Mouse (Mus musculus): ENCODE measurements at regions not wholly inside any gene's neighbourhood (a gene's known extent, or its start where the extent isn't known, plus 50 kb on each side); places are given as distances from the start of the nearest gene placed in this dataset.

- no peak overlapping the region for H3K9ac ChIP-seq (ENCODE audit: low read depth, poor library complexity, severe bottlenecking)
- TF ChIP-seq EP300 (IDR thresholded peaks at IDR 0.05; ENCODE audit: insufficient read depth, low read depth, low read length) (no peak), POLR2A (IDR thresholded peaks at IDR 0.05; ENCODE audit: insufficient read depth, low read length) (no peak), CTCF (IDR thresholded peaks at IDR 0.05; ENCODE audit: low read depth, low read length) (no peak)
- no peak overlapping the region for H3K27ac ChIP-seq (ENCODE audit: insufficient read depth, low read length)
- H3K27me3 ChIP-seq (ENCODE audit: control insufficient read depth, insufficient read depth, low read length, poor library complexity, severe bottlenecking) = no peaks in the 10 kb centered on the region
- H3K9me3 ChIP-seq (replicated peaks; ENCODE audit: control insufficient read depth, insufficient read depth, low read length, poor library complexity, severe bottlenecking) = no peaks in the 10 kb centered on the region
- no peaks in the 10 kb centered on the region for H3K36me3 ChIP-seq (ENCODE audit: control insufficient read depth, insufficient read depth, low read length, poor library complexity, severe bottlenecking)
- H3K4me3 ChIP-seq (ENCODE audit: low read depth, low read length) = no peak overlapping the region
- no peaks in the 10 kb centered on the region for H3K4me1 ChIP-seq (ENCODE audit: control insufficient read depth, insufficient read depth, low read length)
These were observed 256.5 kb downstream of the Tmsb4x start for GRCm38 (mm10) chrX:166952528-166953189.

GRCm38 (mm10) chrX:166951011-166951410 is 258.1 kb downstream of the Tmsb4x start:
- no peak overlapping the region for H3K9ac ChIP-seq (ENCODE audit: low read depth, poor library complexity, severe bottlenecking)
- H3K4me3 ChIP-seq (ENCODE audit: low read depth, low read length) = no peak overlapping the region
- H3K27ac ChIP-seq (ENCODE audit: insufficient read depth, low read length) = no peak overlapping the region
- H3K36me3 ChIP-seq (ENCODE audit: control insufficient read depth, insufficient read depth, low read length, poor library complexity, severe bottlenecking) = no peaks in the 10 kb centered on the region
- no peaks in the 10 kb centered on the region for H3K27me3 ChIP-seq (ENCODE audit: control insufficient read depth, insufficient read depth, low read length, poor library complexity, severe bottlenecking)
- no peaks in the 10 kb centered on the region for H3K4me1 ChIP-seq (ENCODE audit: control insufficient read depth, insufficient read depth, low read length)
- TF ChIP-seq EP300 (IDR thresholded peaks at IDR 0.05; ENCODE audit: insufficient read depth, low read depth, low read length) (no peak), POLR2A (IDR thresholded peaks at IDR 0.05; ENCODE audit: insufficient read depth, low read length) (no peak), CTCF (IDR thresholded peaks at IDR 0.05; ENCODE audit: low read depth, low read length) (no peak)
- no peaks in the 10 kb centered on the region for H3K9me3 ChIP-seq (replicated peaks; ENCODE audit: control insufficient read depth, insufficient read depth, low read length, poor library complexity, severe bottlenecking)

- no peak for TF ChIP-seq POLR2A (IDR thresholded peaks at IDR 0.05; ENCODE audit: insufficient read depth, low read length)
- TF ChIP-seq CTCF (IDR thresholded peaks at IDR 0.05; ENCODE audit: low read depth, low read length) = no peak
- no peak for TF ChIP-seq EP300 (IDR thresholded peaks at IDR 0.05; ENCODE audit: insufficient read depth, low read depth, low read length)
- H3K9me3 ChIP-seq (replicated peaks; ENCODE audit: control insufficient read depth, insufficient read depth, low read length, poor library complexity, severe bottlenecking) = no peaks in the 10 kb centered on the region
- no peaks in the 10 kb centered on the region for H3K4me1 ChIP-seq (ENCODE audit: control insufficient read depth, insufficient read depth, low read length)
- H3K27me3 ChIP-seq (ENCODE audit: control insufficient read depth, insufficient read depth, low read length, poor library complexity, severe bottlenecking) = no peaks in the 10 kb centered on the region
- H3K27ac ChIP-seq (ENCODE audit: insufficient read depth, low read length) = no peak overlapping the region
- no peak overlapping the region for H3K9ac ChIP-seq (ENCODE audit: low read depth, poor library complexity, severe bottlenecking)
- no peaks in the 10 kb centered on the region for H3K36me3 ChIP-seq (ENCODE audit: control insufficient read depth, insufficient read depth, low read length, poor library complexity, severe bottlenecking)
- no peak overlapping the region for H3K4me3 ChIP-seq (ENCODE audit: low read depth, low read length)
These were observed 263.2 kb downstream of the Tmsb4x start for GRCm38 (mm10) chrX:166945915-166946314.

- H3K4me1 ChIP-seq (ENCODE audit: control insufficient read depth, insufficient read depth, low read length) = no peaks in the 10 kb centered on the region
- TF ChIP-seq CTCF (IDR thresholded peaks at IDR 0.05; ENCODE audit: low read depth, low read length) = no peak
- TF ChIP-seq EP300 (IDR thresholded peaks at IDR 0.05; ENCODE audit: insufficient read depth, low read depth, low read length) = no peak
- TF ChIP-seq POLR2A (IDR thresholded peaks at IDR 0.05; ENCODE audit: insufficient read depth, low read length) = no peak
- no peak overlapping the region for H3K9ac ChIP-seq (ENCODE audit: low read depth, poor library complexity, severe bottlenecking)
- no peaks in the 10 kb centered on the region for H3K27me3 ChIP-seq (ENCODE audit: control insufficient read depth, insufficient read depth, low read length, poor library complexity, severe bottlenecking)
- no peak overlapping the region for H3K4me3 ChIP-seq (ENCODE audit: low read depth, low read length)
- no peaks in the 10 kb centered on the region for H3K36me3 ChIP-seq (ENCODE audit: control insufficient read depth, insufficient read depth, low read length, poor library complexity, severe bottlenecking)
- no peaks in the 10 kb centered on the region for H3K9me3 ChIP-seq (replicated peaks; ENCODE audit: control insufficient read depth, insufficient read depth, low read length, poor library complexity, severe bottlenecking)
- no peak overlapping the region for H3K27ac ChIP-seq (ENCODE audit: insufficient read depth, low read length)
These were observed 263.6 kb downstream of the Tmsb4x start for GRCm38 (mm10) chrX:166945476-166945875.

- H3K9me3 ChIP-seq (replicated peaks; ENCODE audit: control insufficient read depth, insufficient read depth, low read length, poor library complexity, severe bottlenecking) = no peaks in the 10 kb centered on the region
- no peaks in the 10 kb centered on the region for H3K36me3 ChIP-seq (ENCODE audit: control insufficient read depth, insufficient read depth, low read length, poor library complexity, severe bottlenecking)
- no peak for TF ChIP-seq EP300 (IDR thresholded peaks at IDR 0.05; ENCODE audit: insufficient read depth, low read depth, low read length)
- no peak for TF ChIP-seq POLR2A (IDR thresholded peaks at IDR 0.05; ENCODE audit: insufficient read depth, low read length)
- TF ChIP-seq CTCF (IDR thresholded peaks at IDR 0.05; ENCODE audit: low read depth, low read length) = no peak
- H3K4me1 ChIP-seq (ENCODE audit: control insufficient read depth, insufficient read depth, low read length) = no peaks in the 10 kb centered on the region
- no peak overlapping the region for H3K4me3 ChIP-seq (ENCODE audit: low read depth, low read length)
- no peak overlapping the region for H3K27ac ChIP-seq (ENCODE audit: insufficient read depth, low read length)
- no peaks in the 10 kb centered on the region for H3K27me3 ChIP-seq (ENCODE audit: control insufficient read depth, insufficient read depth, low read length, poor library complexity, severe bottlenecking)
- H3K9ac ChIP-seq (ENCODE audit: low read depth, poor library complexity, severe bottlenecking) = no peak overlapping the region
These were observed 275.3 kb downstream of the Tmsb4x start for GRCm38 (mm10) chrX:166933766-166934165.

GRCm38 (mm10) chrX:166932472-166932871 is 276.6 kb downstream of the Tmsb4x start:
- H3K36me3 ChIP-seq (ENCODE audit: control insufficient read depth, insufficient read depth, low read length, poor library complexity, severe bottlenecking) = no peaks in the 10 kb centered on the region
- H3K27me3 ChIP-seq (ENCODE audit: control insufficient read depth, insufficient read depth, low read length, poor library complexity, severe bottlenecking) = no peaks in the 10 kb centered on the region
- H3K27ac ChIP-seq (ENCODE audit: insufficient read depth, low read length) = no peak overlapping the region
- TF ChIP-seq CTCF (IDR thresholded peaks at IDR 0.05; ENCODE audit: low read depth, low read length) = no peak
- no peak for TF ChIP-seq POLR2A (IDR thresholded peaks at IDR 0.05; ENCODE audit: insufficient read depth, low read length)
- TF ChIP-seq EP300 (IDR thresholded peaks at IDR 0.05; ENCODE audit: insufficient read depth, low read depth, low read length) = no peak
- no peak overlapping the region for H3K9ac ChIP-seq (ENCODE audit: low read depth, poor library complexity, severe bottlenecking)
- no peak overlapping the region for H3K4me3 ChIP-seq (ENCODE audit: low read depth, low read length)
- no peaks in the 10 kb centered on the region for H3K9me3 ChIP-seq (replicated peaks; ENCODE audit: control insufficient read depth, insufficient read depth, low read length, poor library complexity, severe bottlenecking)
- H3K4me1 ChIP-seq (ENCODE audit: control insufficient read depth, insufficient read depth, low read length) = no peaks in the 10 kb centered on the region
